In the genomic region with DNA sequence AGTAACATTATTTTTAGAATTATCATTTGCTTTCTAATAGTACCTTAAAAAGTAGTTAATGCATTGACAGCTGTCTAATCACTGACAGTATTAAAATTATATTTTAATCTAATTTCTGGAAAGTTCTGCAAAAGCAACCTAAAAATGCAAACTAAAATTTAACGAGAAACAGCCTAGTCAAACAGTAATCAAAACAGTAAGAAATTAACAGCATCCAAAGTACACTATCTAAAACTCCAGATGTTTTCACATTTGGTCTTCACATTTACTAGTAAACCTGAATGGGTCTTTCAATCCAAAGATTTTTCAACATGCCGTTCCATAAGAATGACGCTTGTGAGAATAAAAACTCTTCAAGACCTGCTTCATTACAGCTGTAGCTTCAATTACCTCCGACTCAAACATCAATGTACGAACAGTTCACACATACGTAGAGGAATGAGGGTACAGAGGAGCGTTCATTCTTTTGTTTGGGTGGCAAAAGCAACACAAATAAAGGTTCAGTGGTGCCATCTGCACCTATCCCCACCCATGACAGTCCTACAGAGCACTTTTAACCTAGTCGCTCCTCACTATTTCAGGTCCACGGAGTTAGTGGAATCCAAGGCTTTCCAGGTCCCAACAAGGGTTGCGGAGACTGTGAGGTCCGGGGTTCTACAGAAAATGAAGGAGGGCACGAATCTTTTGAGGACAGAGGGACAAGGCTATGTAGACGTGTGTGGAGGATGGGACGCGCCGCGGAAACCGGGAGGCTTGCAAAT, we compare ENCODE assay signal across 8 mouse cellular contexts. TPM values are rescaled to one million over a fixed set of nuclear protein-coding genes. Genes with fewer than 3 reads are reported as not detected.
A peak's percentile ranks its signal among the peaks of the same experiment; 100 is the strongest.
DNase-seq lines count a peak whose midpoint lies in the region; ATAC-seq and TF ChIP-seq lines count a peak whose summit lies in the region.

No protein-coding gene starts in this region.

- H3K4me3 ChIP-seq in left cerebral cortex, adult 2 months, result peak overlapping the region; percentile 86
- peak overlapping the region; percentile 88 for H3K4me3 ChIP-seq in forebrain, postnatal 0 days (ENCODE audit: low read depth, low read length)
- H3K4me3 ChIP-seq in liver, embryonic 16.5 days (ENCODE audit: low read depth, low read length), result peak overlapping the region; percentile 98

- H3K9me3 ChIP-seq in forebrain, postnatal 0 days (ENCODE audit: low read length), result no peaks in the 10 kb centered on the region
- no peaks in the 10 kb centered on the region for H3K9me3 ChIP-seq in liver, embryonic 16.5 days (replicated peaks; ENCODE audit: control insufficient read depth, low read length)

- peak overlapping the region; percentile 93 for H3K27ac ChIP-seq in left cerebral cortex, adult 2 months
- H3K27ac ChIP-seq in forebrain, postnatal 0 days (ENCODE audit: low read depth, low read length), result peak overlapping the region; percentile 94
- peak overlapping the region; percentile 98 for H3K27ac ChIP-seq in liver, embryonic 16.5 days (ENCODE audit: low read length)

- H3K4me2 ChIP-seq in forebrain, postnatal 0 days (ENCODE audit: low read depth), result peak overlapping the region; percentile 64
- H3K4me2 ChIP-seq in liver, embryonic 16.5 days (ENCODE audit: low read depth, low read length), result peak overlapping the region; percentile 93

- peaks cover 7% of the 10 kb centered on the region; the same call in 1 of the 2 replicates for H3K4me1 ChIP-seq in forebrain, postnatal 0 days (ENCODE audit: insufficient read depth)
- peaks cover 17% of the 10 kb centered on the region for H3K4me1 ChIP-seq in liver, embryonic 16.5 days (ENCODE audit: control insufficient read depth, low read depth, low read length)

- no peaks in the 10 kb centered on the region for H3K27me3 ChIP-seq in forebrain, postnatal 0 days (ENCODE audit: insufficient read depth, low read length)
- H3K27me3 ChIP-seq in liver, embryonic 16.5 days (ENCODE audit: control insufficient read depth, insufficient read depth, low read depth, low read length), result no peaks in the 10 kb centered on the region

- H3K9ac ChIP-seq in forebrain, postnatal 0 days, result peak overlapping the region; percentile 82
- H3K9ac ChIP-seq in liver, embryonic 16.5 days (ENCODE audit: low read depth, low read length), result peak overlapping the region; percentile 93

- intact Hi-C loops in left cerebral cortex, adult 2 months (cut with DNase I), result loop anchor here (2.0 to 5.0 kb wide), 2 partner anchors 70 to 155 kb away; no protein-coding TSS in a partner anchor

- no peak for ATAC-seq in forebrain, postnatal 0 days
- no peak for ATAC-seq in liver, embryonic 16.5 days (ENCODE audit: low read depth)

- no peak for DNase-seq in left cerebral cortex, adult 2 months (ENCODE audit: extremely low spot score in 1 of 2, low spot score in 2 of 2)
- no peak for DNase-seq in left cerebral cortex, adult 18-20 months (ENCODE audit: low spot score in 2 of 2)
- DNase-seq in R1 (ENCODE audit: low read depth, low spot score), result peak; percentile 64
- peak; percentile 34 for DNase-seq in forebrain, postnatal 0 days
- DNase-seq in adrenal gland, postnatal 14 days, result no peak
- DNase-seq in cerebellum, postnatal 25 days, result no peak
- DNase-seq in left cerebral cortex, adult 11 months (ENCODE audit: low spot score), result no peak

- WGBS in forebrain, postnatal 0 days, result 3% methylated on average over 18 of the region's 18 CpGs
- WGBS in liver, embryonic 16.5 days (ENCODE audit: insufficient replicate concordance), result 4% methylated on average over 18 of the region's 18 CpGs

- no peak for TF ChIP-seq CTCF in left cerebral cortex, adult 2 months (IDR thresholded peaks at IDR 0.05)
- TF ChIP-seq CTCF in forebrain, postnatal 0 days (IDR thresholded peaks at IDR 0.05; ENCODE audit: low read depth), result no peak

- H3K36me3 ChIP-seq in forebrain, postnatal 0 days (ENCODE audit: insufficient read depth), result no peaks in the 10 kb centered on the region
- H3K36me3 ChIP-seq in liver, embryonic 16.5 days (ENCODE audit: control insufficient read depth, insufficient read depth), result no peaks in the 10 kb centered on the region

RNA-seq across cellular contexts. Expression of a gene that starts 0.9 kb away (rescaled TPM):
- 100 to 1,000 TPM; 116 to 124 TPM for total RNA-seq in left cerebral cortex, adult 2 months (2021)
- total RNA-seq in left cerebral cortex, adult 18-20 months (2021), result 100 to 1,000 TPM; 125 to 130 TPM
- 74.0 and 81.1 TPM in 2 replicates for total RNA-seq in forebrain, postnatal 0 days (2014; rRNA removed)
- polyA plus RNA-seq in forebrain, postnatal 0 days (2015; fragmentation: Nextera tagmentation; extraction: Ambion mirVana), result 10.5 and 17.2 TPM in 2 replicates
- 2.5 and 2.8 TPM in 2 replicates for polyA plus RNA-seq in liver, embryonic 16.5 days (2015; fragmentation: Nextera tagmentation; extraction: Ambion mirVana)
- total RNA-seq in adrenal gland, postnatal 14 days (2021), result 57.7 and 58.3 TPM in 2 replicates

RNA-seq across cellular contexts. Expression of a gene that starts 1.1 kb away (rescaled TPM):
- total RNA-seq in left cerebral cortex, adult 2 months (2021), result 10 to 100 TPM; 56.3 to 66.4 TPM
- total RNA-seq in left cerebral cortex, adult 18-20 months (2021), result 10 to 100 TPM; 51.8 to 51.9 TPM
- 50.2 and 53.0 TPM in 2 replicates for total RNA-seq in forebrain, postnatal 0 days (2014; rRNA removed)
- polyA plus RNA-seq in forebrain, postnatal 0 days (2015; fragmentation: Nextera tagmentation; extraction: Ambion mirVana), result 19.7 and 27.5 TPM in 2 replicates
- 18.7 and 19.6 TPM in 2 replicates for polyA plus RNA-seq in liver, embryonic 16.5 days (2015; fragmentation: Nextera tagmentation; extraction: Ambion mirVana)
- total RNA-seq in adrenal gland, postnatal 14 days (2021), result 45.3 and 49.4 TPM in 2 replicates

RNA-seq across cellular contexts. Expression of a gene that starts 43.1 kb away (rescaled TPM):
- total RNA-seq in left cerebral cortex, adult 2 months (2021), result under 1 TPM; 0.14 to 0.23 TPM
- total RNA-seq in left cerebral cortex, adult 18-20 months (2021), result under 1 TPM in 1 of 2 experiments, not detected in 1; 0.16 TPM
- not detected in 2 replicates for total RNA-seq in forebrain, postnatal 0 days (2014; rRNA removed)
- polyA plus RNA-seq in forebrain, postnatal 0 days (2015; fragmentation: Nextera tagmentation; extraction: Ambion mirVana), result not detected in 2 replicates
- polyA plus RNA-seq in liver, embryonic 16.5 days (2015; fragmentation: Nextera tagmentation; extraction: Ambion mirVana), result not detected in 2 replicates
- total RNA-seq in adrenal gland, postnatal 14 days (2021), result not detected in 2 replicates

Comparison
In these comparisons a context has a peak if more than half of its experiments do, and no peak if none do; other contexts are left out.
1. DNase-seq: peak in R1 (single experiment) and forebrain, postnatal 0 days (single experiment); none in left cerebral cortex, adult 2 months (0 of 2), left cerebral cortex, adult 18-20 months (0 of 2), adrenal gland, postnatal 14 days (single experiment), cerebellum, postnatal 25 days (0 of 2) and left cerebral cortex, adult 11 months (single experiment).
2. Peak in every context shown above with its lines, with median percentiles within 50 percentile points of each other: H3K27ac ChIP-seq and H3K4me3 ChIP-seq.